Mouse (Mus musculus) stomach, embryonic 16.5 days (tissue): ENCODE data around the gene Hcar2. TPM values are rescaled to one million over a fixed set of nuclear protein-coding genes. Genes with fewer than 3 reads are reported as not detected.

Experiments
- ATAC-seq: fragments of 200-750 bp; cut with Nextera tagmentation; 2 replicates; pipeline ENCODE4 v1.8.0; 2017; ENCODE audit warnings: moderate number of reproducible peaks, moderate TSS enrichment; ENCODE audit not compliant: insufficient read depth, low FRiP score
- H3K27ac ChIP-seq: fragments of 300-500 bp; sonication (generic); 2 replicates; pipeline ENCODE4 v1.5.1; 2014; ENCODE audit warnings: low read length
- H3K27me3 ChIP-seq: fragments of 300-500 bp; sonication (generic); 2 replicates; pipeline ENCODE4 v1.6.1; 2014; ENCODE audit warnings: low read length, control low read depth, mixed read lengths; ENCODE audit not compliant: control insufficient read depth, insufficient read depth
- H3K36me3 ChIP-seq: fragments of 300-500 bp; sonication (generic); 2 replicates; pipeline ENCODE4 v1.6.1; 2014; ENCODE audit warnings: low read length; ENCODE audit not compliant: control insufficient read depth, insufficient read depth
- H3K4me1 ChIP-seq: fragments of 300-500 bp; sonication (generic); 2 replicates; pipeline ENCODE4 v1.6.1; 2014; ENCODE audit warnings: low read length, control low read depth, mixed read lengths; ENCODE audit not compliant: control insufficient read depth, insufficient read depth
- H3K4me2 ChIP-seq: fragments of 300-500 bp; sonication (generic); 2 replicates; pipeline ENCODE4 v1.6.1; 2014; ENCODE audit warnings: low read depth, low read length, mixed read lengths
- H3K4me3 ChIP-seq: fragments of 300-500 bp; sonication (generic); replicated peaks from 2 replicates; pipeline ENCODE4 v1.5.1; 2014; ENCODE audit warnings: mild to moderate bottlenecking, low read length
- H3K9ac ChIP-seq: fragments of 300-500 bp; sonication (generic); 2 replicates; pipeline ENCODE4 v1.6.1; 2014; ENCODE audit warnings: low read length
- H3K9me3 ChIP-seq: fragments of 300-500 bp; sonication (generic); replicated peaks from 2 replicates; pipeline ENCODE4 v1.6.1; 2016; ENCODE audit warnings: low read length, control low read depth; ENCODE audit not compliant: control insufficient read depth
- WGBS: fragments of 180-500 bp; shearing (Covaris S2); extraction: QIAGEN DNeasy Blood & Tissue Kit; methylation state at CpG from one replicate; pipeline ENCODE4 v1.1.7; 2014; 5-methylcytosine and 5-hydroxymethylcytosine counted together
- polyA plus RNA-seq: library from polyadenylated mRNA; unstranded; fragments of >200 nt; fragmentation: Nextera tagmentation; extraction: Ambion mirVana; gene quantifications from 2 replicates; pipeline ENCODE4 v1.2.1, GENCODE M21; 2015

Hcar2 gene
- polyA plus RNA-seq, 1 experiment from 2014 or later, result 6.5 TPM

GRCm38 (mm10) chr5:123893520-123893919 lies 28.2 kb upstream of the Hcar2 start:
- 86% methylated on average over 5 of the region's 5 CpGs for WGBS
- H3K4me2 ChIP-seq, result no peak overlapping the region
- H3K27me3 ChIP-seq, result no peaks in the 10 kb centered on the region
- ATAC-seq, result no peak
- no peak overlapping the region for H3K4me3 ChIP-seq
- no peaks in the 10 kb centered on the region for H3K36me3 ChIP-seq
- H3K9ac ChIP-seq, result no peak overlapping the region
- no peaks in the 10 kb centered on the region for H3K4me1 ChIP-seq
- H3K27ac ChIP-seq, result no peak overlapping the region
- H3K9me3 ChIP-seq, result no peaks in the 10 kb centered on the region

DNA sequence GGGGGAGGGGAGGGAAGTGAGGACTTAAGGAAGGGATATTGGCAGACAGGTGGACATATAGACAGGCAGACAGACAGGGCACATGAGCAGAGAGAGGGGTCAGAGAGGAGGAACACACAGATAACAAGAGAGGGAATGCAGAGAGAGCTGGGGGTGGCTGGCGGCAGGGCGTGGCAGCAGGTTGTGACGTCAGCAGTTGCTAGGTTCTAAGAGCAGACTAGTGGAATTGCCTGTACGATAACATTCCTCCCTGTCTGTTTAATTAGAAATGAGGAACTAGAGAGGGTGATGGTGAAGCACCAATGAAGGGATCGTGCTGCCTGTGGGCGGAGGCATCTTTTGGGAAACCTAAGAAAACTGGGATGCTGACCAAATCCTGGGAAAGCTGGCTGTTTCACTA lies 26.4 kb upstream of the Hcar2 start:
- no peaks in the 10 kb centered on the region for H3K27me3 ChIP-seq
- H3K9ac ChIP-seq, result no peak overlapping the region
- 38% methylated on average over 6 of the region's 6 CpGs for WGBS
- ATAC-seq, result peak; percentile 25; the same call in 1 of the 2 replicates
- no peak overlapping the region for H3K27ac ChIP-seq
- no peak overlapping the region for H3K4me3 ChIP-seq
- no peak overlapping the region for H3K4me2 ChIP-seq
- no peaks in the 10 kb centered on the region for H3K36me3 ChIP-seq
- no peaks in the 10 kb centered on the region for H3K9me3 ChIP-seq
- H3K4me1 ChIP-seq, result no peaks in the 10 kb centered on the region

DNA sequence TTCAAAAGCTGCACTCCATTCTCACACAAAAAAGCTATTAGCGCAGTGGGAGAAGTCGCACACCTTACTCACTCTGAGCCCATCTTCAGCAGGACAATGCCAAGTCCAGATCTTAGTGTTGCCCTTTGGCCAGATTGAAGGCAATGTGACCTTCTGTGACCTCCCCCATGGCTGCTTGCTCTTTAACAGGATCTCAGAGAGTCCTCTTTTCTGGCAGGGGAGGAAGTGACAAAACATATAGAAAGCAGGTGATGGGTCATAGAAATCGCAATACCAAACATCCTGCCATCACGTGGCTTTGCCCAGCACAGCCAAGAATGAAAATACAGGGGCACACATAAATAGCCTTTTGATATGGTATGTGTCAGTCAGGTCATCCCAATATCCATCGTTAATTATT lies 25.7 kb upstream of the Hcar2 start:
- WGBS, result 78% methylated on average over 5 of the region's 5 CpGs
- Histone ChIP-seq H3K27ac (no peak overlapping the region), H3K9ac (no peak overlapping the region), H3K9me3 (no peaks in the 10 kb centered on the region), H3K4me3 (no peak overlapping the region), H3K4me1 (no peaks in the 10 kb centered on the region), H3K36me3 (no peaks in the 10 kb centered on the region), H3K27me3 (no peaks in the 10 kb centered on the region), H3K4me2 (no peak overlapping the region)
- ATAC-seq, result no peak

GRCm38 (mm10) chr5:123890312-123890711 lies 25.0 kb upstream of the Hcar2 start:
- Histone ChIP-seq H3K36me3 (no peaks in the 10 kb centered on the region), H3K9ac (no peak overlapping the region), H3K4me3 (no peak overlapping the region), H3K9me3 (no peaks in the 10 kb centered on the region), H3K27ac (no peak overlapping the region), H3K27me3 (no peaks in the 10 kb centered on the region), H3K4me1 (no peaks in the 10 kb centered on the region), H3K4me2 (no peak overlapping the region)
- ATAC-seq, result no peak
- 71% methylated on average over 2 of the region's 2 CpGs for WGBS

- no peak for ATAC-seq
- Histone ChIP-seq H3K4me2 (no peak overlapping the region), H3K27ac (no peak overlapping the region), H3K36me3 (no peaks in the 10 kb centered on the region), H3K4me3 (no peak overlapping the region), H3K27me3 (no peaks in the 10 kb centered on the region), H3K9ac (no peak overlapping the region), H3K9me3 (no peaks in the 10 kb centered on the region), H3K4me1 (no peaks in the 10 kb centered on the region)
- WGBS, result 69% methylated on average over 3 of the region's 3 CpGs
Observed at GRCm38 (mm10) chr5:123886365-123886764, 21.1 kb upstream of the Hcar2 start.

DNA sequence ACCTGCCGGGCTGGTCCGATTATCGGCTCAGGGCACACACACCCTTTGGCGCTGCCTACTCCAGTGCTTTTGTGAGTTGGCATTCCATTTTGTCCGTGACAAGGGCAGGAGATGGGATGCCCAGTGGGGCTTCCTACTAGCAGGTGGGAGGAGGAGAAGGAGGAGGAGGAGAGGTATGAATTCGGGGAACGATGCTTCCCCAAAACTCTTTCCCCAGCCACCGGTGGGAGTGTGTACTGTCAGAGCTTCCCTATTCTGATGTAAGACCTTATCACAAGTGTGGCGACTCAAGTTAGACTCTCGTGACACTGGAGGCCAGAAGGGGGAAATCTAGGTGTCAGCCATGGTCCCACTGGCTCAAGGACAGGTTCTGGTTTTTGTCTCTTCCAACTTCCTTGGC lies 19.0 kb upstream of the Hcar2 start:
- no peak for ATAC-seq
- no peaks in the 10 kb centered on the region for H3K9me3 ChIP-seq
- H3K4me1 ChIP-seq, result peaks cover 10% of the 10 kb centered on the region
- 74% methylated on average over 10 of the region's 10 CpGs for WGBS
- H3K27ac ChIP-seq, result peak overlapping the region; percentile 35; the same call in 1 of the 2 replicates
- 0 out of 2 replicates have a peak overlapping the region, but pooled peaks have one; percentile 1 for H3K4me2 ChIP-seq
- 0 out of 2 replicates have a peak overlapping the region, but pooled peaks have one; percentile 44 for H3K9ac ChIP-seq
- no peak overlapping the region for H3K4me3 ChIP-seq
- H3K27me3 ChIP-seq, result no peaks in the 10 kb centered on the region
- H3K36me3 ChIP-seq, result no peaks in the 10 kb centered on the region

DNA sequence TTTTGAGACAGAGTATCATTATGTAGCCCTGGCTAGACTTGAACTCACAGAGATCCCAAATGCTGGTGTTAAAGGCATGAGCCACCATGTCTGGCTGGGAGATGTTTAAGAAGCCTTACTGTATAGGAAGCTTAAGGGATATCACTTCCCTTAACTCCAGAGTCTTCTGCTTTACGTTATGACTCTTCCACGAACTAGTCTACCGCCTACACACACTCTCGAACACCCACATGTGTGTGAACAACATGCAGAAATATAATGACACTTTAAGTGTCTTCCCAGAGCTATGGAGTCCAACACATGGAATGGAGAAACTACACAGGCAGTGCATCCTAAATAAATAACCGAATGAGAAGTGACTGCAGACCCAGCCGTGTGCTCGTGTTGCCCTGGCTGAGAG lies 18.6 kb upstream of the Hcar2 start:
- Histone ChIP-seq H3K4me1 (peaks cover 14% of the 10 kb centered on the region), H3K4me2 (no peak overlapping the region), H3K9ac (0 out of 2 replicates have a peak overlapping the region, but pooled peaks have one; percentile 44), H3K4me3 (no peak overlapping the region), H3K27ac (peak overlapping the region; percentile 35; the same call in 1 of the 2 replicates), H3K27me3 (no peaks in the 10 kb centered on the region), H3K9me3 (no peaks in the 10 kb centered on the region), H3K36me3 (no peaks in the 10 kb centered on the region)
- no peak for ATAC-seq
- WGBS, result 67% methylated on average over 7 of the region's 7 CpGs

DNA sequence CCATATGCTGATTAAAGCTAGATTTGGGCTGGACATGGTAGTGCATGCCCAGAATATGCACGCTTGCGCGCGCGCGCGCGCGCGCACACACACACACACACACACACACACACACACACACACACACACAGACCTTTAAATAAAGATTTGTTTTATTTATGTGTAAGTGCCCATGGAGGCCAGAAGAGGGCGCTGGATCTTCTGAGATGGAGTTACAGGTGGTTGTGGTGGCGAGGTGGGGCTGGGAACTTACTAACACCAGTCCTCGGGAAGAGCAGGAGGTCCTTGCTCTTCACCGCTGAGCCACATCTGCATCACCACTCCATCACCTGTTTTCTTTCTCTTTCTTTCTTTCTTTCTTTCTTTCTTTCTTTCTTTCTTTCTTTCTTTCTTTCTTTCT lies 15.5 kb upstream of the Hcar2 start:
- Histone ChIP-seq H3K4me2 (no peak overlapping the region; the same call in 1 of the 2 replicates), H3K9ac (no peak overlapping the region), H3K4me3 (no peak overlapping the region), H3K27me3 (no peaks in the 10 kb centered on the region), H3K27ac (no peak overlapping the region; the same call in 1 of the 2 replicates), H3K4me1 (peaks cover 22% of the 10 kb centered on the region), H3K36me3 (no peaks in the 10 kb centered on the region), H3K9me3 (no peaks in the 10 kb centered on the region)
- whole genome bisulfite sequencing, result 79% methylated on average over 14 of the region's 14 CpGs
- no peak for ATAC-seq

DNA sequence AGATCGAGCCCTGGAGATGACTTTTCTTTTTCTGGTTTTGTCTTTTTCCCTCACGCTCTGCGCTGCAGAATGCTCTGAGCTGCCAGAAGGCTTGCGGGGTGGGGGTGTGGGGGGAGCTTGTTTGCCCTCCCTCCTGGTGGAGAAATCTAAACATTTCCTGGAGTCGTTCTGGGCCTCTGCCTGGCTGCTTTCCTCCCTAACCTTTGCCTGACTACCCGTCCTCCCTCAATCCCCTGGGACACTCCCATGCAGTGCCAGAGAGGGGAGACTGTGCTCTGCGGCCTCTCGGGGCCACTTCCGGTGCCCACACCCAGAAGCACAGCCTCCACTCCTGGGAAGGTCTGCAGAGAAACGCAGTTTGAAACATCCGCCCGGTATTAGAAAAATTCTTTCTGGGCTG lies 14.6 kb upstream of the Hcar2 start, which contains the start of gene Hcar1:
Hcar1 (minus strand) TSS at position 93 of the 400 bp plus-strand sequence.
- no peaks in the 10 kb centered on the region for H3K9me3 ChIP-seq
- 15% methylated on average over 12 of the region's 12 CpGs for WGBS
- peak within 1 kb of the TSS; percentile 58 for H3K9ac ChIP-seq
- ATAC-seq, result peak; percentile 85
- peak within 1 kb of the TSS; percentile 69 for H3K27ac ChIP-seq
- H3K4me3 ChIP-seq, result peak within 1 kb of the TSS; percentile 30
- no peaks in the 10 kb centered on the region for H3K27me3 ChIP-seq
- H3K4me1 ChIP-seq, result peaks cover 22% of the 10 kb centered on the region
- H3K36me3 ChIP-seq, result no peaks in the 10 kb centered on the region
- H3K4me2 ChIP-seq, result peak within 1 kb of the TSS; percentile 44
